Mouse (Mus musculus): Measurements from ENCODE around the gene Baz2b.

Baz2b gene

GRCm38 (mm10) chr2:59955916-59956315 lies 253.7 kb downstream of the Baz2b start:
- no peak for DNase-seq (ENCODE audit: low spot score in 2 of 2)

- DNase-seq (ENCODE audit: low spot score in 2 of 2), result no peak
Observed at GRCm38 (mm10) chr2:59954791-59955190, 254.8 kb downstream of the Baz2b start.

- no peak for DNase-seq (ENCODE audit: low spot score in 2 of 2)
Observed at GRCm38 (mm10) chr2:59952286-59953014, 257.2 kb downstream of the Baz2b start.

GRCm38 (mm10) chr2:59951706-59952105 lies 257.9 kb downstream of the Baz2b start:
- no peak for DNase-seq (ENCODE audit: low spot score in 2 of 2)

GRCm38 (mm10) chr2:59951127-59951526 lies 258.5 kb downstream of the Baz2b start:
- DNase-seq (ENCODE audit: low spot score in 2 of 2), result no peak

GRCm38 (mm10) chr2:59936296-59936695 lies 273.3 kb downstream of the Baz2b start:
- no peak for DNase-seq (ENCODE audit: low spot score in 2 of 2)

GRCm38 (mm10) chr2:59933129-59933528 lies 276.5 kb downstream of the Baz2b start:
- no peak for DNase-seq (ENCODE audit: low spot score in 2 of 2)

GRCm38 (mm10) chr2:59932244-59932643 lies 277.4 kb downstream of the Baz2b start:
- DNase-seq (ENCODE audit: low spot score in 2 of 2), result no peak

GRCm38 (mm10) chr2:59913610-59914009 lies 296.0 kb downstream of the Baz2b start:
- no peak for DNase-seq (ENCODE audit: low spot score in 2 of 2)

GRCm38 (mm10) chr2:59908048-59908447 lies 301.6 kb downstream of the Baz2b start:
- no peak for DNase-seq (ENCODE audit: low spot score in 2 of 2)

- no peak for DNase-seq (ENCODE audit: low spot score in 2 of 2)
Observed at GRCm38 (mm10) chr2:59904007-59904406, 305.6 kb downstream of the Baz2b start.

GRCm38 (mm10) chr2:59898666-59899065 lies 311.0 kb downstream of the Baz2b start:
- no peak for DNase-seq (ENCODE audit: low spot score in 2 of 2)

GRCm38 (mm10) chr2:59898105-59898504 lies 311.5 kb downstream of the Baz2b start:
- DNase-seq (ENCODE audit: low spot score in 2 of 2), result no peak

- no peak for DNase-seq (ENCODE audit: low spot score in 2 of 2)
Observed at GRCm38 (mm10) chr2:59896837-59897236, 312.8 kb downstream of the Baz2b start.

- peak in 1 of 2 experiments; percentile 34 for DNase-seq (ENCODE audit: low spot score in 2 of 2)
Observed at GRCm38 (mm10) chr2:59896400-59896799, 313.2 kb downstream of the Baz2b start.

- DNase-seq (ENCODE audit: low spot score in 2 of 2), result no peak
Observed at GRCm38 (mm10) chr2:59889699-59890098, 319.9 kb downstream of the Baz2b start.

- no peak for DNase-seq (ENCODE audit: low spot score in 2 of 2)
Observed at GRCm38 (mm10) chr2:59882742-59883281, 326.8 kb downstream of the Baz2b start.

GRCm38 (mm10) chr2:59881831-59882741 lies 327.6 kb downstream of the Baz2b start, which contains the start of gene Wdsub1:
Wdsub1 (minus strand) TSS chr2:59882591.
- DNase-seq (ENCODE audit: low spot score in 2 of 2), result peak; percentile 86 to 92

GRCm38 (mm10) chr2:59881404-59881803 lies 328.2 kb downstream of the Baz2b start:
- no peak for DNase-seq (ENCODE audit: low spot score in 2 of 2)

GRCm38 (mm10) chr2:59878221-59878620 lies 331.4 kb downstream of the Baz2b start:
- no peak for DNase-seq (ENCODE audit: low spot score in 2 of 2)

GRCm38 (mm10) chr2:59877335-59877734 lies 332.3 kb downstream of the Baz2b start:
- no peak for DNase-seq (ENCODE audit: low spot score in 2 of 2)

- DNase-seq (ENCODE audit: low spot score in 2 of 2), result no peak
Observed at GRCm38 (mm10) chr2:59876482-59876881, 333.2 kb downstream of the Baz2b start.
